Mouse (Mus musculus) cerebellum, adult 11-12 months (tissue): ENCODE results near the gene Tubb4b.
"Not testable (repeated sequence)": the region's sequence is repeated elsewhere in the genome, so short reads cannot be mapped to it uniquely, and the experiment has no call there.

ENCODE experiments used
- DNase-seq: peaks from one replicate; pipeline ENCODE4 v3.0.0; 2022

Gene Tubb4b

DNA sequence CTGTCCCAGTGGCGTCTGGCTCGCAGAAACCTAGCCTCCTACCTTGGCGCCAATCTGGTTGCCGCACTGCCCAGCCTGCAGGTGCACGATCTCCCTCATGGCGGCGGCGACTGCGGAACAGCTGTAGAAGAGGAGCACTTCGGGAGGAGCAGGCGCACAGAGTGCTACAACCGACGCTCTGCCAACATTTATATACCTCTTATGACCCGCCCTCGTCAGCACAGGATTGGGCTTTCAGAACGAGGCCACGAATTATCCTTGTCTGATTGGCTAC lies at the start of gene Tubb4b:
TSS of gene Tubb4b (minus strand) at position 211 of the 274 bp plus-strand sequence.
- no peak for DNase-seq

DNA sequence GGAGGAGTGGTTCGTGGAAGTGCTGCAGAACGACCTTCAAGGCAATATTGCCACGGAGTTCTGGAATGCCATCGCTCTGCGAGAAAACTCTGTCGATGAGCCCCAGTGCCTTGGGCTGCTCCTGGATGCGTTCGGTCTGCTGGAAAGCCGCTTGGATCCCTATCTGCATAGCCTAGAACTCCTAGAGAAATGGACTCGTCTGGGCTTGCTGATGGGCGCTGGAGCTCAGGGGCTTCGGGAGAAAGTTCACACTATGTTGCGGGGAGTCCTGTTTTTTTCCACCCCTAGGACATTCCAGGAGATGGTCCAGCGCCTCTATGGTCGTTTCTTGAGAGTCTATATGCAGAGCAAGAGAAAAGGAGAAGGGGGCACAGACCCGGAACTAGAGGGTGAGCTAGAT lies 48.5 kb upstream of the Tubb4b start:
- DNase-seq, result peak; percentile 41

DNA sequence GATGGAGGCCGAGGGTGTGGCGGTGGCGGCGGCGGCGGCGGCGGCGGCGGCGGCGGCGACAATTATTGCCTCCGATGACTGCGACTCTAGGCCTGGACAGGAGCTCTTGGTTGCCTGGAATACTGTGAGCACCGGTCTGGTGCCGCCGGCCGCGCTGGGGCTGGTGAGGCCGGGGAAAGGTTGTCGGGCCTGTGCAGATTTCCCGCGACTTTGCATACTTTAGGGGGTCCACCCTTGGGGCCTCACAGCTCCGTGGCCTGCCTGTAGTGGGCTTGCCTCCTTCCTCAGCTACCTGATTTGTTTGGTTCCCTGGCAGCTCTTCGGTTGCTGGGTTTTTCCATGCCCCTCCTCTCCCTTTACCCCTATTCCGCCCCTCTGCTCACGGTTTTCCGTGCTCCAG lies 48.0 kb upstream of the Tubb4b start:
- DNase-seq, result no peak

DNA sequence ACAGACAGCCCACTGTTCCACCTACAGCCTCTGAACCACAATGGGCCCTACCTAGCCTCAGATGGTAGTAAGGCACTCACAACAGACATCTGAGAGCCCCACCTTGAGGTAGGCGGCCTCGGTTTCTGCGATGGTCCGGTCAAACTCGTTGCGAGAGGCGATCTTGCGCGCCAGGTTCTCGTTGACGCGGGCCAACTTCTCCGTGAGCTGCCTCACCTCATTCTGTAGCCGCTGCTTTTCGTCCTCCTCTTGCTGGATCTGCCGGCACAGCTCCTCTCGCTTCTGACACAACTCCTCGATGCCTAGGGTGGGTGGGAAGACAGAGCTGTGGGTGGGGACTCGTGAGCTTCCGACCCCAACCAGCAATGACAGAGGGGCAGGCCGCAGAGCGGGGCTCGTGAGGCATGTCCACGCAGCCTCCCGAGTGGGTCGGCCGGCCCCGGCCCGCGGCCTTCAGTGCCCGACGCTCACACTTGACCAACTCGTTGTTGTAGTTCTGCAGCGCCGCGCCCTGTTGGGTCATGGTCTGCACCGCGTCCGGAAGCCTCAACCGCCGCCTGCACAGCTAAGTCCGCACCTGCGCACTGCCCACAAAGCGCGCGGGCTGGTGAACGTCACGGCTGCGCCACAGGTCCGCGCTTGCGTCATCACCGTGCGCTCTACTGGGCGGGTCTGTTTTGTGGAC lies 47.5 kb upstream of the Tubb4b start, which contains the start of the genes Ssna1 and Anapc2:
TSS of gene Ssna1 (minus strand) at position 612 of the 685 bp plus-strand sequence.
TSS of gene Anapc2 (plus strand) at position 652 of the 685 bp plus-strand sequence.
- peak; percentile 96 for DNase-seq

DNA sequence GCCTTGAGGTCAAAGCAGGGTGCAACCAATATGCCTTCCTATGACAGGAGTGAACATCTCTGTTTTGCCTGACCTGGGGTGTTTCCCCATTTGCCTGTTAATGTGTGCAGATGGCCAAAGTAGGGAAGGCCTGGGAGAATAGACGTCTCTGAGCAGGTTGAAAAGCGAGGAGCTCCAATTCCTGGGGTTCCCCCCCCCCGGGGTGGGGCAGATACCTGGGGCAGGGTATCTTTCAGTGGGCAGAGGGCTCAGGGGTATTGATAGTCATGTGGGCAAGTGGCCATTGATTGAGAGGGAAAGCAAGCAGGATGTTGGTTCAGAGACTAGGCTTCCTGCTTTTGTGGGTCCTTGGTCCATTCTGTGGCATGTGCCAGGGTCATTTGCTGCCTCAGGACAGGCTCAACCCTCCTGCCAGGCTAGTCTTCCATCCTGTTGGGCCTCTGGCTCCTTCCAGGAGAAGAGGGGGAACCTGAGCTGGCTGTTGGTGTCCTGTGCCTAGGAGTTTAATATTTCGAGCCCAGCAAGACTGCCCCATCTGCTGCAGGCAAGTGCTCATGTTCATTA lies 43.3 kb upstream of the Tubb4b start:
- peak; percentile 65 for DNase-seq

DNA sequence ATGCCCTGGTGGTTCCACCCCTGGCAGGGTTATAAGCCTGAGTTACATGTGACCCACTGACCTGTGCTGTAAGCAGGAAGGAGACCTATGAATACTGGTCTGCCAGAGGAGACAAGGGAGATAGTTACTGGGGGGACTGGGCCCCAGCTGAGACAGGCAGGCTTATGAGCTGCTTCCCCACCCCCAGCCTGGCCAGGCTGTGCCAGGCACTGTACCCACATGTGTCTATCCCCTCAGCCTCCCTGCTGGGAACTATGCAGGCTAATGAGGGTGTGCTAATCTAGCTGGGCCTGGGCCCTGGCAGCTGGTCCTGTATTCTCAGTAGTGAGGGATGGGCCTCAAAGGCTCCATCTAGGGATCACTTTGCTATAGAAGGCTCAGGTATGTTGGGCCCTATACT lies 42.7 kb upstream of the Tubb4b start:
- peak; percentile 78 for DNase-seq

DNA sequence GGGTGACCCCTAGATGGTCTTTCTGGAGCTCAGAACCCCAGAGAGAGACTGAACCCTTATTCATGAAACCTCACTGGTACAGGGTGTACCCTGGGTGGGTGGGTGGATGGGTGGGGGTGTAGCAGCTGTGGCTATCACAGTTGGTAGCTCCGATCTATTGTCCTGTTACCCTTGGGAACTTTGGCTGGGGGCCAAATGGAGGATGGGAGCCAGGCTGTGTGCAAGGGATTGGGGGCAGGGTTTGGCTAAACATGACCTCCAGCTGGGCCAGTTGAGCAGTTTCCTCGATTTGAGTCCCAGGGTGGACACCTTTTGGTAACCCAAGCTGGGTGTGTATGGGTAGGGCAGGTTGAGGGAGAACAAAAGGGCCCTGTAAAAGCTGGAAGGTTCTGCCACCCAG lies 42.2 kb upstream of the Tubb4b start:
- peak; percentile 88 for DNase-seq

DNA sequence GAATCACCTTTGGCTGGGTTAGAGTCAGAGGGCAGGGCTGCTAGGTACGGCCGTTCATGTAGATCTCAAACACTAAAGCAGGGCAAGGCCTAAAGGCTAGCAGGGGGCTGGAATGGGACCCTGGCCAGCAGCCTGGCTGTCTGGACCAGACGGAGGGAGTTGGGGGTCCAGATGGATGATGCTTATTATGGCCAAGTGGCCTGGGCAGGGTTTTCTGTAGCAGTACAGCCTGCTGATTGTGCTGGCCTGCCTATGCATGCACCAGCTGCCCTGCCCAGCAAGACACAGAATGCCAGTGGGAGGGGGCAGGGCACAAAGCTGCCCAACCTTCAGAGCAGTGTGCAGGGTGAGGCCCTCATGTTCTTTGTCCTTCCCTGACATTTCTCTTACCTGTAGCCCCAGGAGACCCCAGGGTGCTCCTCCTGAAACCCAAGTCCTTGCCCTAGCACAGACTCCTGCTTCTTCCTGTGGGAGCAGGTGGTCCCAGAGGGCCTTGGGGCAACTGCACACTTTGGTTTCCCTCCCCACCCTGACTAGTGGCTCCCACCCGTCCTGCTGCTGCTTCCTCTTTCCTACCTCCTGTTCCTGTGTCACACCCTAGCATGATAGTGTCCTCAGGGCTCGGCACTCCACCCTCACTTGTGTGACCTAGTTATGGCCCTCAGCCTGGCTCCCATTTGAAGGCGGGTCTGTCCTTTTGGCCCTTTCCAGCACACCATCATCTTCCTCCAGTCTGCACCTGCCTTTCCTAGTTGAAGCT lies 41.6 kb upstream of the Tubb4b start:
- peak; percentile 99 for DNase-seq

DNA sequence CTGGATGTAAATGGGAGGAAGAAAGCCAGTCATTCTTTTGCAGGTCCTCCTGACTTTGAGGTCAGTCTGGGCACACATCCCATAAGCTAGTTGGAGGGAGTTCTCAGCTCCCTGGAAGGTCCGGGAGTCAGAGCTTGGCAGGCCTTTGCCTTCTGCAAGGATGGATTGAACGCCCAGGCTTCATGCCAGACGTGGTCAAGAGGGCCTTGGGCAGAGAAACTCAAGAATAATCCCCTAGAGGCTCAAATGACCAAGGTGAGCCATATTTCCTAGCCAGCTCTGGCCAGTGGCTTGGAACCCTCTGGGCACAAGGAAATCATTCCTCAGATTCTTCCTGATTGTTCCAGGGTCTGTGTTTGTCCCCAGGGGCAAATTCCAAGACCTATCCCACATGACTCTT lies 40.3 kb upstream of the Tubb4b start:
- peak; percentile 94 for DNase-seq

DNA sequence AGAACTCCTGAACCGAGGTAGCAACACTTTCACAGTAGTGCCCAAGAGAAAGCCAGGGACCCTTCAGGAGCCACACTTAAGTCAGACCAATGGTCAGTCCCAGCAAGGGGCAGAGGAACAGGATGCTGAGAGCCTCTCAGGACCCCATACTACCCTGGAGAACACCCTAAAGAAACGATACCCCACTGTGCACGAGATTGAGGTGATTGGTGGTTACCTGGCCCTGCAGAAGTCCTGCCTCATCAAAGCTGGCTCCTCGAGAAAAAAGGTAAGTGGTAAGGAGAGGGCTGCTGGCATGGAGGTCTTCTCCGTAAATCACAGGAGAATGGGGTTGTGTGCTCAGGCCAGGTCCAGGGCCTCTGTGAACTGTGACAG lies 39.8 kb upstream of the Tubb4b start:
- peak; percentile 69 for DNase-seq

DNA sequence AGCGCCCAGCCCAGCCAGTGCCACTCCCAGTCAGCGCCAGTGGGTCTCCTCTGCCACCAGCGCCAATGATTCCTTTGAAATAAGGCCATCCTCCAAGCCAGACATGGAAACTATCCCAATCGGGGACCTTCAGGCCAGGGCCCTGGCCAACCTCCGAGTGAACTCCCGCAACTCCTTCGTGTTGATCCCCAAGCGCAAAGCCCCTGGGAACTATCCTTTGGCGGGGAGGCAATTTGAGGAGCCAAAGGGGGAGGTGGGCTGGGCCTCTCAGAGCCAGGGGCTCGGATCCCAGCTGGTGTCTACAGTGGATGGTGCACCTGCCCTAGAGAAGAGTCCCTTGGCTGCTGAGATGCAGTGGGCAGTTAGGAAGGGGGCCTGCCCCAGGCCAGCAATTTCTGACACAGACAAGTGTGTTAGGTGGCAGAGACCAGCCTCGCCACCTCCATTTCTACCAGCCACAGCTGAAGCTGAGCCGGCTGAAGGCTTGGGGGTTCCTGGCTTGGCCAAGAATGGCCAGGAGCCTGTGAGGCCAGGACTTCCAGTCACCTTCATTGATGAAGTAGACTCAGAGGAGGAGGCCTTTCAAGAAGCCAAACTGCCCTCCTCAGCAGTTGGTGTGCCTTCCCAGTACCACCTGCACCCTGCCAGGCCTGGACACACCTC lies 39.3 kb upstream of the Tubb4b start:
- peak; percentile 76 for DNase-seq

DNA sequence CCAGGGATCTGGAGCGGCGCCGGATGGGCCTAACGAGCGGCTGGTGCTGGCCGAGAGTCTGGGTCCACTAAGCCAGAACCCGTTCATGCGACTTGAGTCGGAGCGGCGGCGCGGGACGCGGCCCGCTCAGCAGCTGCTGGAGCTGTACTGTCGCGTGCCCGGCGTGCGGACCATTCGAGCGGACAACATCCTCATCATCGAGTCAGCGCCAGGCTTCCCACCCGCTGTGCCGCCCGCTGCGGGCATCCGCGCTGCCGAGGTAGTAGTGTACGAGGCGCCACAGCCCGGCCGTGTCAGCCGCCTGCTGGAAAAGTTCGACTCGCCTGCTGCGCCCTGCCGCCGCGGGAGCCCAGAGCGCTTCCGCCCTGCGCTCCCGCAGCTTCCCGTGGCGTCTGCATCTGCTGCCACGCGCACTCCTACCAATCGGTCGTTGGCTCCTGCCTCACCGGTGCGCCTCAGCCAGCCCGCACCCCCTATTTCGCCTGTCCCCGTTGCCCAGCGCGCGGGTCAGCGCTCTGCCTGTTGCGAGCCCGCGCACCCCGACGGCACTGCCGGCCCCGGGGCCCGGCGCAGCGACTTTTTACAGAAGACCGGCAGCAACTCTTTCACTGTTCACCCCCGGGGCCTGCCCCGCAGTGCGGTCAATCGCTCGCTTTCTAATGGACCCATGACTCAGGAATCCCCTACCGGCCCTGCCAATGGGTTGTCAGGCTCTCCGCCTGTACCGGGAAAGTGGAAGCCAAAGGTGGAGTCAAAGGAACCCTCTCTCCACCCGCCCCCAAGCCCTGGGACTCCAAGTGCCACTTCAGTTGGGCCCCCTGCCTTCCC lies 38.5 kb upstream of the Tubb4b start:
- DNase-seq, result peak; percentile 85

DNA sequence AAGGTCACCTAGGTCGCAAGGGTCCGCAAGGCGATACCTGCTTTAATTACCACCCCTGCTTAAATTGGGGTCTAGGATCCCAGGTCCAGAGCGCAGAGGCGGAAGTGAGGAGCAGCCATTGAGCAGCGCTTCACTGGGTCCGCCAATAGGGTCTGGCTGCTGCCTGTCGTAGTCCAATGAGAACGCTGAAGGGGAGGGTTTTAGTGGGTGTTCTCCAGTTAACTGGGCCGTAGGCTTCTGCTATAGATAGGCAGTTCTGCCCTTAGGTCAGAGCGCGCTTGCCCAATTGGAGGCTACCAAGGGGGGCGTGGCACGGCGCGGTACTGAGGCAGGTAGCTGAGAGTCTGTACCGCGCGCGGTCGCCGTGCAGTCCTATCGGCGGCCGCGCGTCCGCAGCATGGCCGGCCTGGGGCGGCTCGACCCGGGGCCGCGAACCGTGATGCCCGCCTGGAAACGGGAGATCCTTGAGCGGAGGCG lies 37.8 kb upstream of the Tubb4b start, which contains the start of gene Tprn:
TSS of gene Tprn (plus strand) at position 328 of the 477 bp plus-strand sequence.
- DNase-seq, result peak; percentile 98

DNA sequence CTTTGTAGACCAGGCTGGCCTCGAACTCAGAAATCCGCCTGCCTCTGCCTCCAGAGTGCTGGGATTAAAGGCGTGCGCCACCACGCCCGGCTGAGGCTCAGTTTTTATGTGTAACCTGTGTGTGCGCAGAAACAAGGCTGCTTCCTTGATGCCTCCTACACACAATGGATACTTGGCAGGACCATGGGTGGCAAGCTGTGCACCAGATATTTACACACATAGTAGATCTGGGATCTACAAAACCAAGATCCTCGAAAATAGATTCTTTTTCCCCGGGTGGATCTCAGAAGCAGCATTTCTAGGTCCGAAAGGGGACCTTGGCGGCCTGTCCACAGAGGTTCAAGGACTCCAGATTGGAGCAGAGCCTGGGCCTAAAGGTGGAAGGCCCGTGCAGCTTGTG lies 37.4 kb upstream of the Tubb4b start:
- no peak for DNase-seq

DNA sequence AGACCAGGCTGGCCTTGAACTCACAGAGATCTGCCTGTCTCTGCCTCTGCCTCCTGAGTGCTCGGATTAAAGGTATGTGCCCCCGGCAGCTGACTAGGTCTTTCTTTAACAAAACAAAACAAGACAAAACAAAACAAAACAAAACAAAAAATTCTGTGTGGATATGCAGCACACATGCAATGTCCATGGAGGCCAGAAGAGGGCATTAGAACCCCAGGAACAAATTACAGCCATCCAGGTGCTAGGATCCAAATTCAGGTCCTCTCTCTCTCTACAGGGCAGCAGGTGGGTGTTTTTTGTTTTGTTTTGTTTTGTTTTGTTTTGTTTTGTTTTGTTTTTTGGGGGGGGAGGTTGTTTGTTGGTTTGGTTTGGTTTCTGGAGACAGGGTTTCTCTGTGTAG lies 34.4 kb upstream of the Tubb4b start:
- DNase-seq, result no peak

DNA sequence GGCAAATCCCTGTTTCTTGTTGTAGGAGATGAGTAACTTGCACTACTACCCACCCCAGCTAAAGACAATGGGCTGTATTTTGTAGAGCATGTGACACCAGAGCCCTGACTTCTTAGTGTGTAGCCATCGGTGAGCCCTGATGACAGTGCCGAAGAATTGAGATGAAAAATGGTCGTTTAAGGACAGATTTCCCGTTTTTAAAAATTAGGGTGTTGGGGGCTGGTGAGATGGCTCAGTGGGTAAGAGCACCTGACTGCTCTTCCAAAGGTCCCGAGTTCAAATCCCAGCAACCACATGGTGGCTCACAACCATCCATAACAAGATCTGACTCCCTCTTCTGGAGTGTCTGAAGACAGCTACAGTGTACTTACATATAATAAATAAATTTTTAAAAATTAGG lies 32.7 kb upstream of the Tubb4b start:
- not testable (repeated sequence) for DNase-seq

DNA sequence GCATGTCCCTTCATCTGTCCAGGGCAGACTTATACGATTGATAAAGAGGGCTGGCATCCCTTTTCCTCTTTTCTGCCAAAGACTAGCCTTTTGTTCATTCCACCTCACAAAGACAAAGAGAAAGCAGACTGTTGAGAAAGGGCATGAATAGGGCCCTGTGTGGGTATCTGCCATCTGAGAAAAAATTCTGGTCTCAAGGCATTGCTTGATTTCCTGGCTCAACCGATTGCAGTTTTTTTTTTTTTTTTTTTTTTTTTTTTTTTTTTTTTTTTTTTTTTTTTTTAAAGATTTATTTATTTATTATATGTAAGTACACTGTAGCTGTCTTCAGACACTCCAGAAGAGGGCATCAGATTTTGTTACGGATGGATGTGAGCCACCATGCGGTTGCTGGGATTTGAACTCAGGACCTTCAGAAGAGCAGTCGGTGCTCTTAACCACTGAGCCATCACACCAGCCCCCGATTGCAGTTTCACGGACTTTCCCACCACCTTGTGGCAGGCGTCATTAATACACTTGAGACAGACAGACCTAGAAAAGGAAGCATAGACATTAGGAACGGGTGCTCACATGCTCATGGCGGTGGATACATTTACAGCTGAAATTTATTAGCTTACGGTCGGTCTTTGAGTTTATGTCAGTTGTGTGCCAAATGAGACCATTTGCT lies 32.1 kb upstream of the Tubb4b start:
- not testable (repeated sequence) for DNase-seq

DNA sequence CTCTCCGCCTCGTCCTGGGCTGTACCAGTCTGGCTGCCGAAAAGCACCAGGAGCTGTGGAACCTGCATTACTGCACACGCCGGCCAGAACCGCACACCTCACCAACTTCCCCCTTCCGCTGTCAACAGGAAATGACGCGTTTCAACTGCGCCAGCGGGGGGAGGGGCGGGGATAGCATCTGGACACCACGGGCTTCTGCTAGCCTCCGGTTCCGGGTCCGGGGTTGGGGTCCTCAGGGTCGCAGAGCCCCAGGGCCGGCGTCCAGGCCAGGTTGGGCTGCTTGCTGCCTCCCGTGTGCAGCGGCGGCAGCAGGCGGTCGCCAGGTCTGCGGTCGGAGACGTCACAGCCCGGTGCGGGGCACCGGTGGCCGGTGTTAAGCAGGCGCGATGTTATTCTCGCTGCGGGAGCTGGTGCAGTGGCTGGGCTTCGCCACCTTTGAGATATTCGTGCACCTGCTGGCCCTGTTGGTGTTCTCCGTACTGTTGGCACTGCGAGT lies 30.8 kb upstream of the Tubb4b start, which contains the start of gene Tmem203:
TSS of gene Tmem203 (plus strand) at position 156 of the 496 bp plus-strand sequence.
- peak; percentile 82 for DNase-seq

DNA sequence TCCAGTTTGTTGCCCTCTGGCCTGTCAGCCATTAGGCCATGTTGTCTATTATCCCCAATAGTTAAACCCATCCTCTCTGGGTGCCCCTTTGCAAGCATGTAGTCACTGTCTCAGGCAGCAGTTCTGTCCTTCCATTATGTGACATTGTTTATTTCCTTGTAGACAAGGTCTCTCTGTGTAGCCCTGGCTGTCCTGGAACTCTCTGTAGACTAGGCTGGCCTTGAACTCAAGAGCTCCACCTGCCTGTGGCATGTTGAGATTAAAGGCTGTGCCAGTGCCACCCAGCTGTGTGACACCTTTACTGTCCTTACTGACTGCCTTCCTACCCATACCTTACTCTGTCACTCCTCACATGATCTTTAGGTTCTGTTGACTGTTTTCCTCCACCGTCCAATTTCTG lies 27.8 kb upstream of the Tubb4b start:
- DNase-seq, result no peak

DNA sequence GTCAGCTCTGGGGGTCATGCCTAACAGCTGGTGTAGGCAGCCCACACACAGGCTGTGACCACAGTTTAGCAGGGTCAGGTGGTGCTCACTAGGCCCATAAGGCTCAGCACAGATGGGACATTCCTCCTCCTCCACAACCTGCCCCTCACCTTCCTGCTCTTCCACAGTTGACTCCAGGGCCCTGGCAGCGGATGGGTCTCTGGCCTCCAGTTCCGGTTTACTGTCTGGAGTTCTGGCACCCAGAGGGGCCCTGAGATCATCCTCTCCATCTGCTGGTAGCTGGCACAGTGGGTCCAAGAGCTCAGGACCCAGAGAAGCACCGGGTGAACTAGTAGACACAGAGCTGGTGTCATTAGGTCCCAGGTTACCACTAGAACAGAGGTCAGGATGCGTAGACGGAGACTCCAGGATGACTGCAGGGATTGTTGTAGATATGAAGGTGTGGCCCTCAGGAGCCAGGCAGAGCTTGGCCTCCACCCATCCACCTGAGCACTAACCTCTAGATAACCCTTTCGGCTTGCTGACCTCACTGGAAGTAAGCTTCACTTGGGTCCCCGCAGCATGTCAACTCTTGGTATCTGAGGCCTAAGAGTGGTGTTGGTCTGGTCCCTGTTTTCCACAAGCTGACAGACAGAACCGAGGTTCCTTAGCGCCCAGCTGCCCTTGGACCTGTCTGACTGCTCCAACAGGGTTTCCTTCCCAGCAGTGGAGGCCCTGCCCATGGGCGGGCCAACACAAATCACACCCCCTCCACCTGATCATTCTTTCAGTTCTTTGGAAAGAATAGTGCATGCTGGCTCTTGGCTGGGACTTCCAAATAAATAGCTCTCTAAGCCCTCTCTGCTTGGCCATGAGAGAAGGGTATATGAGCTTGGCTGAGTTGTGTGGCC lies 21.9 kb upstream of the Tubb4b start, which contains the start of gene AL732309.1:
TSS of gene AL732309.1 (minus strand) at position 681 of the 890 bp plus-strand sequence.
- DNase-seq, result peak; percentile 77
